Mouse (Mus musculus) layer of hippocampus, postnatal 36 days (tissue): ENCODE data around the gene Mpp1. TPM values are rescaled to one million over a fixed set of nuclear protein-coding genes. Genes with fewer than 3 reads are reported as not detected.
A peak's percentile ranks its signal among the peaks of the same experiment; 100 is the strongest.

Experiments
- DNase-seq, 2 experiments: peaks; one replicate each; pipeline ENCODE4 v3.0.0; 2022
- total RNA-seq, 2 experiments: library from RNA; stranded (reverse); gene quantifications; 2 replicates each; pipeline ENCODE4 v1.2.3; 2021

Gene Mpp1
- total RNA-seq, 2 experiments from 2014 or later, result 35.7 to 39.7 TPM

- DNase-seq, result peak; percentile 22 to 27
Observed at GRCm38 (mm10) chrX:75083982-75084773, 46.6 kb downstream of the Mpp1 start.

- DNase-seq, result no peak
Observed at GRCm38 (mm10) chrX:75082351-75082750, 48.5 kb downstream of the Mpp1 start.

Other genes with a start within 250 kb of the Mpp1 start
- 1 to 10 TPM; 1.6 to 2.4 TPM for gene Gab3, start 45.6 kb downstream of the Mpp1 start, total RNA-seq
- gene Dkc1, start 35.2 kb downstream of the Mpp1 start, total RNA-seq, result 10 to 100 TPM; 32.7 to 34.6 TPM
- gene Smim9, start 32.8 kb upstream of the Mpp1 start, total RNA-seq, result not detected